Mouse (Mus musculus) MEL (cell line): ENCODE data around the gene Fam20b. TPM values are rescaled to one million over a fixed set of nuclear protein-coding genes. Genes with fewer than 3 reads are reported as not detected.

ENCODE experiments used
- DNase-seq: peaks from one replicate; pipeline ENCODE4 v3.0.0; 2011; ENCODE audit warnings: low read depth, low spot score
- H3K27ac ChIP-seq: 2 replicates; pipeline ENCODE4 v1.5.1; 2012; ENCODE audit warnings: low read depth, mild to moderate bottlenecking, control low read depth, low read length, moderate library complexity; ENCODE audit not compliant: control insufficient read depth
- H3K27me3 ChIP-seq, 2 experiments: fragments of 150-350 bp in 1 of 2; sonication (generic) in 1 of 2; 2 replicates each; pipeline ENCODE4 v1.6.1; 2012; ENCODE audit warnings: low read length in 2 of 2, mild to moderate bottlenecking in 2 of 2, improper control_type of control experiment in 1 of 2, moderate library complexity in 1 of 2; ENCODE audit not compliant: insufficient read depth in 2 of 2, control insufficient read depth in 1 of 2
- H3K36me3 ChIP-seq, 2 experiments: 2 replicates each; pipeline ENCODE4 v1.6.1; 2012 to 2014; ENCODE audit warnings: low read length in 2 of 2, improper control_type of control experiment in 1 of 2, inconsistent platforms in 1 of 2, mild to moderate bottlenecking in 1 of 2; ENCODE audit not compliant: insufficient read depth in 2 of 2, control insufficient read depth in 1 of 2
- H3K4me1 ChIP-seq, 2 experiments: fragments of 150-350 bp in 1 of 2; sonication (generic) in 1 of 2; 2 replicates each; pipeline ENCODE4 v1.6.1; 2012; ENCODE audit warnings: low read length in 2 of 2, improper control_type of control experiment in 1 of 2, mild to moderate bottlenecking in 1 of 2; ENCODE audit not compliant: insufficient read depth in 2 of 2, control insufficient read depth in 1 of 2
- H3K4me3 ChIP-seq, 2 experiments: fragments of 150-350 bp in 1 of 2; sonication (generic) in 1 of 2; 2 replicates each; pipeline ENCODE4 v1.5.1; 2012; ENCODE audit warnings: low read depth in 2 of 2, low read length in 2 of 2, mild to moderate bottlenecking in 2 of 2, moderate library complexity in 2 of 2, control low read depth in 1 of 2, improper control_type of control experiment in 1 of 2; ENCODE audit not compliant: control insufficient read depth in 1 of 2, insufficient read depth in 1 of 2
- H3K79me2 ChIP-seq: 2 replicates; pipeline ENCODE4 v1.6.1; 2012; ENCODE audit warnings: mild to moderate bottlenecking, low read length, moderate library complexity; ENCODE audit not compliant: control insufficient read depth, poor library complexity, insufficient read depth
- H3K9ac ChIP-seq: 2 replicates; pipeline ENCODE4 v1.6.1; 2012; ENCODE audit warnings: low read depth, mild to moderate bottlenecking, control low read depth, low read length, moderate library complexity; ENCODE audit not compliant: control insufficient read depth, poor library complexity, severe bottlenecking
- H3K9me3 ChIP-seq: fragments of 150-350 bp; sonication (generic); replicated peaks from 2 replicates; pipeline ENCODE4 v1.6.1; 2012; ENCODE audit warnings: mild to moderate bottlenecking, low read length, improper control_type of control experiment, moderate library complexity; ENCODE audit not compliant: insufficient read depth
- BHLHE40 ChIP-seq: IDR thresholded peaks from 2 replicates; pipeline ENCODE4 v1.6.1; 2012; ENCODE audit warnings: low read depth, mild to moderate bottlenecking, inconsistent platforms, low read length, improper control_type of control experiment, borderline replicate concordance
- CHD1 ChIP-seq: IDR thresholded peaks from 2 replicates; pipeline ENCODE4 v1.6.1; 2012; ENCODE audit warnings: low read depth, mild to moderate bottlenecking, inconsistent platforms, low read length, improper control_type of control experiment
- CHD2 ChIP-seq: IDR thresholded peaks from 2 replicates; pipeline ENCODE4 v1.6.1; 2011; ENCODE audit warnings: low read length, improper control_type of control experiment
- CTCF ChIP-seq, 3 experiments: IDR thresholded peaks in 2 of 3; conservative IDR thresholded peaks in 1 of 3; 2 replicates each; pipeline ENCODE4 v1.5.1; 2011 to 2012; ENCODE audit warnings: low read length in 3 of 3, low read depth in 2 of 3, mild to moderate bottlenecking in 2 of 3, improper control_type of control experiment in 1 of 3, inconsistent platforms in 1 of 3, mixed read lengths in 1 of 3, moderate library complexity in 1 of 3; ENCODE audit not compliant: control insufficient read depth in 1 of 3, insufficient read depth in 1 of 3, poor library complexity in 1 of 3, severe bottlenecking in 1 of 3
- ELF1 ChIP-seq: IDR thresholded peaks from 2 replicates; pipeline ENCODE4 v1.6.1; 2014; ENCODE audit warnings: low read depth, mild to moderate bottlenecking, inconsistent platforms, low read length, improper control_type of control experiment, moderate library complexity
- EP300 ChIP-seq, 2 experiments: IDR thresholded peaks; 2 replicates each; pipeline ENCODE4 v1.6.1; 2011; ENCODE audit warnings: improper control_type of control experiment in 2 of 2, low read length in 2 of 2, low read depth in 1 of 2, mild to moderate bottlenecking in 1 of 2
- ETS1 ChIP-seq: IDR thresholded peaks from 2 replicates; pipeline ENCODE4 v1.6.1; 2012; ENCODE audit warnings: low read depth, mild to moderate bottlenecking, inconsistent platforms, low read length, improper control_type of control experiment, moderate library complexity
- GABPA ChIP-seq: IDR thresholded peaks from 2 replicates; pipeline ENCODE4 v1.6.1; 2012; ENCODE audit warnings: low read depth, mild to moderate bottlenecking, inconsistent platforms, low read length, improper control_type of control experiment, moderate library complexity
- GATA1 ChIP-seq: IDR thresholded peaks from 2 replicates; pipeline ENCODE4 v1.6.1; 2011; ENCODE audit warnings: low read depth, low read length, improper control_type of control experiment
- HCFC1 ChIP-seq: IDR thresholded peaks from 2 replicates; pipeline ENCODE4 v1.6.1; 2012; ENCODE audit warnings: low read depth, mild to moderate bottlenecking, inconsistent platforms, low read length, improper control_type of control experiment, moderate library complexity
- JUND ChIP-seq: IDR thresholded peaks from 2 replicates; pipeline ENCODE4 v1.6.1; 2011; ENCODE audit warnings: low read depth, mild to moderate bottlenecking, improper control_type of control experiment, low read length
- KAT2A ChIP-seq: conservative IDR thresholded peaks from 2 replicates; pipeline ENCODE4 v1.6.1; 2012; ENCODE audit warnings: low read depth, low read length, improper control_type of control experiment, inconsistent platforms
- MAFK ChIP-seq: IDR thresholded peaks from 2 replicates; pipeline ENCODE4 v1.6.1; 2011; ENCODE audit warnings: low read depth, mild to moderate bottlenecking, low read length, improper control_type of control experiment, borderline replicate concordance
- MAX ChIP-seq: IDR thresholded peaks from 2 replicates; pipeline ENCODE4 v1.6.1; 2011; ENCODE audit warnings: low read length, improper control_type of control experiment
- MAZ ChIP-seq: IDR thresholded peaks from 2 replicates; pipeline ENCODE4 v1.6.1; 2012; ENCODE audit warnings: low read depth, mild to moderate bottlenecking, inconsistent platforms, low read length, improper control_type of control experiment
- MEF2A ChIP-seq: IDR thresholded peaks from 2 replicates; pipeline ENCODE4 v1.6.1; 2014; ENCODE audit warnings: low read depth, mild to moderate bottlenecking, inconsistent platforms, low read length, improper control_type of control experiment; ENCODE audit not compliant: poor library complexity, insufficient replicate concordance, severe bottlenecking; ENCODE audit errors: extremely low read depth
- MXI1 ChIP-seq: IDR thresholded peaks from 2 replicates; pipeline ENCODE4 v1.6.1; 2011; ENCODE audit warnings: mild to moderate bottlenecking, low read depth, low read length, improper control_type of control experiment
- MYB ChIP-seq: IDR thresholded peaks from 2 replicates; pipeline ENCODE4 v1.6.1; 2011; ENCODE audit warnings: mild to moderate bottlenecking, low read depth, low read length, improper control_type of control experiment
- MYC ChIP-seq: IDR thresholded peaks from 2 replicates; pipeline ENCODE4 v1.6.1; 2011; ENCODE audit warnings: low read depth, mild to moderate bottlenecking, low read length, improper control_type of control experiment, moderate library complexity
- NELFE ChIP-seq: IDR thresholded peaks from 2 replicates; pipeline ENCODE4 v1.6.1; 2011; ENCODE audit warnings: low read depth, low read length, improper control_type of control experiment
- NRF1 ChIP-seq: IDR thresholded peaks from 2 replicates; pipeline ENCODE4 v1.6.1; 2014; ENCODE audit warnings: low read depth, mild to moderate bottlenecking, inconsistent platforms, low read length, improper control_type of control experiment, moderate library complexity; ENCODE audit not compliant: poor library complexity, insufficient read depth, severe bottlenecking
- POLR2AphosphoS2 ChIP-seq: IDR thresholded peaks from 2 replicates; pipeline ENCODE4 v1.6.1; 2011; ENCODE audit warnings: low read length, improper control_type of control experiment
- POLR2AphosphoS5 ChIP-seq: IDR thresholded peaks from 2 replicates; pipeline ENCODE4 v1.6.1; 2012; ENCODE audit warnings: low read depth, borderline replicate concordance, mild to moderate bottlenecking, inconsistent platforms, low read length, moderate library complexity, mixed read lengths
- RAD21 ChIP-seq: IDR thresholded peaks from 2 replicates; pipeline ENCODE4 v1.6.1; 2011; ENCODE audit warnings: mild to moderate bottlenecking, low read depth, low read length, improper control_type of control experiment
- RCOR1 ChIP-seq: IDR thresholded peaks from 2 replicates; pipeline ENCODE4 v1.6.1; 2012; ENCODE audit warnings: low read depth, mild to moderate bottlenecking, inconsistent platforms, low read length, improper control_type of control experiment
- TAL1 ChIP-seq: IDR thresholded peaks from 2 replicates; pipeline ENCODE4 v1.6.1; 2012; ENCODE audit warnings: mild to moderate bottlenecking, inconsistent platforms, low read length, moderate library complexity, mixed read lengths
- TBP ChIP-seq: IDR thresholded peaks from 2 replicates; pipeline ENCODE4 v1.8.0; 2011; ENCODE audit warnings: low read depth, low read length, improper control_type of control experiment
- TCF12 ChIP-seq: IDR thresholded peaks from 2 replicates; pipeline ENCODE4 v1.6.1; 2014; ENCODE audit warnings: low read depth, mild to moderate bottlenecking, inconsistent platforms, low read length, improper control_type of control experiment, moderate library complexity
- UBTF ChIP-seq: IDR thresholded peaks from 2 replicates; pipeline ENCODE4 v1.6.1; 2012; ENCODE audit warnings: low read depth, mild to moderate bottlenecking, inconsistent platforms, low read length, improper control_type of control experiment, moderate library complexity, borderline replicate concordance; ENCODE audit not compliant: insufficient read depth
- USF1 ChIP-seq: IDR thresholded peaks from 2 replicates; pipeline ENCODE4 v1.6.1; 2014; ENCODE audit warnings: low read depth, mild to moderate bottlenecking, inconsistent platforms, low read length, improper control_type of control experiment, moderate library complexity
- ZC3H11A ChIP-seq: IDR thresholded peaks from 2 replicates; pipeline ENCODE4 v1.6.1; 2012; ENCODE audit warnings: low read depth, mild to moderate bottlenecking, inconsistent platforms, low read length, improper control_type of control experiment
- ZKSCAN1 ChIP-seq: IDR thresholded peaks from 2 replicates; pipeline ENCODE4 v1.6.1; 2012; ENCODE audit warnings: low read depth, mild to moderate bottlenecking, inconsistent platforms, low read length, improper control_type of control experiment, moderate library complexity
- ZMIZ1 ChIP-seq: IDR thresholded peaks from 2 replicates; pipeline ENCODE4 v1.6.1; 2012; ENCODE audit warnings: low read depth, mild to moderate bottlenecking, inconsistent platforms, low read length, improper control_type of control experiment, moderate library complexity
- ZNF384 ChIP-seq: IDR thresholded peaks from 2 replicates; pipeline ENCODE4 v1.6.1; 2012; ENCODE audit warnings: low read depth, mild to moderate bottlenecking, inconsistent platforms, low read length, improper control_type of control experiment
- polyA plus RNA-seq, 2 experiments: library from polyadenylated mRNA; stranded (reverse) in 1 of 2; unstranded in 1 of 2; fragments of >175 nt in 1 of 2; fragments of >200 nt in 1 of 2; gene quantifications; 2 replicates each; pipeline versions ENCODE4 v1.2.1 to v1.2.4; 2012; ENCODE audit warnings: low replicate concordance in 2 of 2, low read depth in 1 of 2; ENCODE audit not compliant: insufficient read length in 2 of 2, insufficient read depth in 1 of 2, missing spikeins in 1 of 2
- total RNA-seq: library from RNA; depleted of rRNA; stranded (reverse); fragments of 300-350 nt; gene quantifications from 2 replicates; pipeline ENCODE4 v1.2.3, GENCODE M21; 2012; rRNA removed

The Fam20b gene
- total RNA-seq (19.4 and 19.6 TPM in 2 replicates), polyA plus RNA-seq (10 to 100 TPM in 1 of 2 experiments, not detected in 1; 22.0 TPM)

DNA sequence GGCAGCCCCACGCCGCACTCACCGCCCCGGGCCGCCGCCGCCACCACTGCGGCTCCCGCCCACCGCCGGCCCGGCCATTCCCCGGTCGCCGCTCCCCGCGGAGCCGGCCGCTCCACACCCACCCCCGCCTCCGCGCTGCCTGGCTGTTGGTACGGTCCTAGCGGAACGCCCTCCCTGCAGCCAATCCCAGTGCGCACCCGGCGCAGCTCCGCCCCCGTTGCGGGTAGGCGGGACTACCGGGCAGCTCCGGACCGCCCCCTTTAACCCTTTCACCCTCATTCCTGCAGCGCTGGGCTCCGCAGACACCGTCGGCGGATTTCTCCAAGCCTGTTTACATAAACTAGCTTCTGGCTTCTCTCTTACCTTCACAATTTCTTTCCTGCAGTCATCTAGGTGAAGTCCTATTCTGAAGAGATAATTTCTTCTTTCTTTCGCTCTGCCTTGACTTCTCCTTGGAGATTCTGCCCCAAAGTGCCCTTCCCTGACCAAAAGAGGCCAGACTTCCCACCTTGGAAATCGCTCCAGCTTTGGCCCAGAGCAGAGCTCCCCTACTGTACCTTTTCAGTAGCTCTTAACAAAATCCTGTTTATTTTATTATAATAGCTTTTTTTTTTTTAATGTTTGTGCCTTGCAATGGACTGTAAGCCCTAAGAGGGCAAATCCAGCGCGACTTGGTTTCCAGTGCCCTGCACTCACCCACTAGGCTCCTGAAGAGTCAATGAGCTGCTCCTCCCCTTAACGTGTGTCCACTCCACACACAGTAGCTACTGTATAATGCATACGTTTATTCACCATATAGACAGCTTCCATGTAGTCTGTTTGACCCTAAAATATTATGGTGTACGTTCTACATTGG, at the start of gene Fam20b:
Gene Fam20b, minus strand, starts transcription at position 137 of the 856 bp plus-strand sequence.
- H3K36me3 ChIP-seq: peaks cover 0 to 14% of the 10 kb centered on the region in 2 experiments; a peak in 2 of 4 replicates
- no peaks in the 10 kb centered on the region for H3K27me3 ChIP-seq
- peaks cover 9% of the 10 kb centered on the region for H3K79me2 ChIP-seq
- H3K4me1 ChIP-seq: peaks cover 6 to 28% of the 10 kb centered on the region in 2 experiments; a peak in 3 of 4 replicates
- no peaks in the 10 kb centered on the region for H3K9me3 ChIP-seq
- DNase-seq: peak; percentile 96
- H3K4me3 ChIP-seq: peak within 1 kb of the TSS; percentile 98
- H3K27ac ChIP-seq: peak within 1 kb of the TSS; percentile 66
- peak within 1 kb of the TSS; percentile 97 for H3K9ac ChIP-seq
- TF ChIP-seq ELF1 (peak; percentile 61), MAX (no peak), MYB (no peak), KAT2A (no peak; the same call in 1 of the 2 replicates), CHD1 (peak; percentile 97), USF1 (no peak), RAD21 (no peak), ZC3H11A (no peak), POLR2AphosphoS2 (no peak), TCF12 (peak; percentile 40), TBP (0 out of 2 replicates have a peak, but pooled peaks have one; percentile 36), HCFC1 (peak; percentile 72), NELFE (peak; percentile 54), MEF2A (no peak), TAL1 (no peak), GABPA (no peak), RCOR1 (no peak), MAFK (no peak), BHLHE40 (no peak), MXI1 (peak; percentile 51; the same call in 1 of the 2 replicates), EP300 (IDR thresholded peaks at IDR 0.05; ENCODE audit: low read depth in 1 of 2, low read length in 2 of 2) (peak in 1 of 2 experiments; percentile 14; a peak in 1 of 4 replicates), GATA1 (no peak), ETS1 (peak; percentile 26; the same call in 1 of the 2 replicates), MAZ (peak; percentile 91; the same call in 1 of the 2 replicates), CHD2 (no peak), JUND (no peak), ZNF384 (no peak), UBTF (no peak), ZMIZ1 (no peak), MYC (no peak), ZKSCAN1 (no peak), NRF1 (peak; percentile 56), POLR2AphosphoS5 (no peak), CTCF (IDR thresholded peaks at IDR 0.05 in 2 of 3, conservative IDR thresholded peaks at IDR 0.05 in 1 of 3; ENCODE audit: control insufficient read depth in 1 of 3, insufficient read depth in 1 of 3, low read depth in 2 of 3, low read length in 3 of 3, poor library complexity in 1 of 3, severe bottlenecking in 1 of 3) (no peak)
